In genomic region chr3:88227260-88227659, GRCm38 (mm10) we compare ENCODE assay signal across 16 mouse cellular contexts. TPM values are rescaled to one million over a fixed set of nuclear protein-coding genes. Genes with fewer than 3 reads are reported as not detected.
DNase-seq lines count a peak whose midpoint lies in the region; ATAC-seq and TF ChIP-seq lines count a peak whose summit lies in the region.
"Had no signal": no experiment of that assay in that cellular context is flagged by ENCODE, and none has a peak within 500 bp of the region (broad histone marks: within the 10 kb centered on the region; RNA-seq: fewer than 3 reads in every experiment).

No protein-coding gene starts in this region.

- ATAC-seq in forebrain, embryonic 11.5 days (replicated peaks; ENCODE audit: low FRiP score): no peak
- ATAC-seq in hindbrain, embryonic 12.5 days (ENCODE audit: low FRiP score): no peak
- ATAC-seq in midbrain, embryonic 16.5 days: no peak
- ATAC-seq in frontal cortex, adult (ENCODE audit: low TSS enrichment): no peak
- no peak for ATAC-seq in intestine, embryonic 15.5 days

- no peak overlapping the region for H3K27ac ChIP-seq in ES-E14 (ENCODE audit: insufficient read depth, low read depth, low read length, poor library complexity, severe bottlenecking)
- peak overlapping the region; percentile 77; the same call in 1 of the 2 replicates for H3K27ac ChIP-seq in forebrain, embryonic 11.5 days (ENCODE audit: low read depth, low read length)
- peak overlapping the region; percentile 97 for H3K27ac ChIP-seq in hindbrain, embryonic 12.5 days
- peak overlapping the region; percentile 84 for H3K27ac ChIP-seq in midbrain, embryonic 16.5 days (ENCODE audit: low read length)
- H3K27ac ChIP-seq in intestine, embryonic 15.5 days: no peak overlapping the region
- H3K27ac ChIP-seq: limb, embryonic 13.5 days had no signal

- 36% methylated on average over 4 of the region's 4 CpGs for WGBS in forebrain, embryonic 11.5 days
- WGBS in hindbrain, embryonic 12.5 days: 23% methylated on average over 4 of the region's 4 CpGs
- WGBS in midbrain, embryonic 16.5 days: 43% methylated on average over 4 of the region's 4 CpGs
- WGBS in intestine, embryonic 15.5 days: 39% methylated on average over 4 of the region's 4 CpGs

- no peaks in the 10 kb centered on the region for H3K36me3 ChIP-seq in ES-E14 (ENCODE audit: control insufficient read depth, insufficient read depth, low read length, poor library complexity, severe bottlenecking)
- peaks cover 10% of the 10 kb centered on the region for H3K36me3 ChIP-seq in forebrain, embryonic 11.5 days (ENCODE audit: control insufficient read depth, insufficient read depth, low read length)
- H3K36me3 ChIP-seq in hindbrain, embryonic 12.5 days: peaks cover 43% of the 10 kb centered on the region
- H3K36me3 ChIP-seq in midbrain, embryonic 16.5 days (ENCODE audit: control insufficient read depth, insufficient read depth, low read length): peaks cover 12% of the 10 kb centered on the region
- H3K36me3 ChIP-seq in intestine, embryonic 15.5 days: no peaks in the 10 kb centered on the region
- H3K36me3 ChIP-seq: limb, embryonic 13.5 days had no signal

- H3K4me2 ChIP-seq in forebrain, embryonic 11.5 days (ENCODE audit: low read depth, low read length, severe bottlenecking): no peak overlapping the region
- no peak overlapping the region for H3K4me2 ChIP-seq in hindbrain, embryonic 12.5 days (replicated peaks)
- H3K4me2 ChIP-seq in midbrain, embryonic 16.5 days (ENCODE audit: low read length): no peak overlapping the region
- H3K4me2 ChIP-seq in intestine, embryonic 15.5 days (replicated peaks): no peak overlapping the region
- H3K4me2 ChIP-seq: limb, embryonic 13.5 days had no signal

- in situ Hi-C loops in ES-E14 (cut with MboI; ENCODE audit: low sequenced_read_pairs in 2 of 2, unreplicated experiment in 2 of 2): no loop called here

- H3K4me1 ChIP-seq in ES-E14 (ENCODE audit: control insufficient read depth in 2 of 2, insufficient read depth in 2 of 2, low read length in 2 of 2, poor library complexity in 1 of 2): peaks cover 6 to 24% of the 10 kb centered on the region in 2 experiments; a peak in 3 of 4 replicates
- peaks cover 53% of the 10 kb centered on the region for H3K4me1 ChIP-seq in forebrain, embryonic 11.5 days (replicated peaks; ENCODE audit: control insufficient read depth, insufficient read depth, low read length)
- peaks cover 91% of the 10 kb centered on the region for H3K4me1 ChIP-seq in hindbrain, embryonic 12.5 days
- peaks cover 26% of the 10 kb centered on the region for H3K4me1 ChIP-seq in midbrain, embryonic 16.5 days (ENCODE audit: control insufficient read depth, insufficient read depth, low read length)
- H3K4me1 ChIP-seq in intestine, embryonic 15.5 days (replicated peaks): no peaks in the 10 kb centered on the region

- no peak for DNase-seq in ES-E14 (ENCODE audit: low read depth, low spot score)
- DNase-seq in forebrain, embryonic 11.5 days (ENCODE audit: low spot score): no peak
- DNase-seq in urinary bladder, adult 2 months (ENCODE audit: low spot score): no peak
- DNase-seq: adrenal gland, postnatal 10 days; cerebellum, adult 9-10 months; thymus, postnatal 4 days had no signal

- H3K27me3 ChIP-seq in forebrain, embryonic 11.5 days (ENCODE audit: control insufficient read depth, insufficient read depth, low read length): peaks cover 14% of the 10 kb centered on the region
- H3K27me3 ChIP-seq in hindbrain, embryonic 12.5 days: no peaks in the 10 kb centered on the region
- H3K27me3 ChIP-seq in midbrain, embryonic 16.5 days (ENCODE audit: control insufficient read depth, insufficient read depth, low read depth, low read length): peaks cover 5% of the 10 kb centered on the region
- peaks cover 38% of the 10 kb centered on the region for H3K27me3 ChIP-seq in intestine, embryonic 15.5 days (replicated peaks)

- H3K9me3 ChIP-seq in ES-E14 (ENCODE audit: control insufficient read depth, insufficient read depth, low read depth, low read length): no peaks in the 10 kb centered on the region
- no peaks in the 10 kb centered on the region for H3K9me3 ChIP-seq in forebrain, embryonic 11.5 days (ENCODE audit: control insufficient read depth, low read length)
- no peaks in the 10 kb centered on the region for H3K9me3 ChIP-seq in hindbrain, embryonic 12.5 days (replicated peaks)
- no peaks in the 10 kb centered on the region for H3K9me3 ChIP-seq in midbrain, embryonic 16.5 days (replicated peaks; ENCODE audit: control insufficient read depth, low read length, poor library complexity, severe bottlenecking)
- no peaks in the 10 kb centered on the region for H3K9me3 ChIP-seq in intestine, embryonic 15.5 days
- H3K9me3 ChIP-seq: limb, embryonic 13.5 days had no signal

- no peak overlapping the region for H3K4me3 ChIP-seq in ES-E14 (ENCODE audit: insufficient read depth in 1 of 2, low read depth in 1 of 2, low read length in 2 of 2, poor library complexity in 1 of 2, severe bottlenecking in 1 of 2)
- no peak overlapping the region for H3K4me3 ChIP-seq in forebrain, embryonic 11.5 days (ENCODE audit: low read depth, low read length)
- no peak overlapping the region for H3K4me3 ChIP-seq in hindbrain, embryonic 12.5 days
- H3K4me3 ChIP-seq in midbrain, embryonic 16.5 days (ENCODE audit: low read depth, low read length): no peak overlapping the region
- H3K4me3 ChIP-seq in intestine, embryonic 15.5 days (replicated peaks): no peak overlapping the region
- H3K4me3 ChIP-seq: limb, embryonic 13.5 days had no signal

- no peak overlapping the region for H3K9ac ChIP-seq in ES-E14 (ENCODE audit: insufficient read depth, low read depth, low read length, poor library complexity, severe bottlenecking)
- no peak overlapping the region for H3K9ac ChIP-seq in forebrain, embryonic 11.5 days (ENCODE audit: low read length)
- no peak overlapping the region for H3K9ac ChIP-seq in hindbrain, embryonic 12.5 days
- H3K9ac ChIP-seq in midbrain, embryonic 16.5 days (ENCODE audit: low read depth, low read length): no peak overlapping the region
- no peak overlapping the region for H3K9ac ChIP-seq in intestine, embryonic 15.5 days
- H3K9ac ChIP-seq: limb, embryonic 13.5 days had no signal

TF ChIP-seq in ES-E14, 5 proteins besides CTCF, POLR2A, EP300 and RAD21:
- TF ChIP-seq ZNF384 (IDR thresholded peaks at IDR 0.05; ENCODE audit: low read depth, low read length): peak; percentile 58; the same call in 1 of the 2 replicates
- no peak for TF ChIP-seq HCFC1 (IDR thresholded peaks at IDR 0.05; ENCODE audit: borderline replicate concordance, insufficient read depth, low read length)
- no peak for TF ChIP-seq MAFK (IDR thresholded peaks at IDR 0.05; ENCODE audit: insufficient read depth, low read depth, low read length)

RNA-seq across cellular contexts. Expression of gene Rhbg, which starts 27.2 kb away (rescaled TPM):
- 3.4 and 4.6 TPM in 2 replicates for total RNA-seq in ES-E14 (2012; rRNA removed)
- polyA plus RNA-seq in forebrain, embryonic 11.5 days (2014; fragmentation: Nextera tagmentation; extraction: Ambion mirVana): 0.36 TPM in 1 of 2 replicates, not detected in the other
- polyA plus RNA-seq in hindbrain, embryonic 12.5 days (2016; fragmentation: Nextera tagmentation; extraction: Ambion mirVana): 0.23 and 0.25 TPM in 2 replicates
- 0.18 and 0.21 TPM in 2 replicates for polyA plus RNA-seq in midbrain, embryonic 16.5 days (2015; fragmentation: Nextera tagmentation; extraction: Ambion mirVana)
- 3.9 and 4.8 TPM in 2 replicates for polyA plus RNA-seq in urinary bladder, adult 2 months (2012; rRNA removed)
- 0.59 and 0.69 TPM in 2 replicates for polyA plus RNA-seq in intestine, embryonic 15.5 days (2015; fragmentation: Nextera tagmentation; extraction: Ambion mirVana)
- total RNA-seq: layer of hippocampus, adult 18-20 months; left cerebral cortex, adult 8-10 months; MEL had no signal
- polyA plus RNA-seq: heart, embryonic 14.5 days had no signal

RNA-seq across cellular contexts. Expression of gene Gm38392, which starts 59.8 kb away (rescaled TPM):
- 2.4 and 2.9 TPM in 2 replicates for total RNA-seq in ES-E14 (2012; rRNA removed)
- polyA plus RNA-seq in forebrain, embryonic 11.5 days (2014; fragmentation: Nextera tagmentation; extraction: Ambion mirVana): 0.16 TPM in 1 of 2 replicates, not detected in the other
- 0.22 TPM in 1 of 2 replicates, not detected in the other for polyA plus RNA-seq in hindbrain, embryonic 12.5 days (2016; fragmentation: Nextera tagmentation; extraction: Ambion mirVana)
- polyA plus RNA-seq in midbrain, embryonic 16.5 days (2015; fragmentation: Nextera tagmentation; extraction: Ambion mirVana): 0.16 TPM in 1 of 2 replicates, not detected in the other
- 0.15 and 0.34 TPM in 2 replicates for polyA plus RNA-seq in urinary bladder, adult 2 months (2012; rRNA removed)
- polyA plus RNA-seq in intestine, embryonic 15.5 days (2015; fragmentation: Nextera tagmentation; extraction: Ambion mirVana): 0.15 and 0.42 TPM in 2 replicates
- polyA plus RNA-seq: heart, embryonic 14.5 days; liver, embryonic 16.5 days had no signal

Comparison
In these comparisons a context has a peak if more than half of its experiments do, and no peak if none do; other contexts are left out.
1. H3K27ac ChIP-seq: peak in forebrain, embryonic 11.5 days (single experiment), hindbrain, embryonic 12.5 days (single experiment) and midbrain, embryonic 16.5 days (single experiment); none in ES-E14 (single experiment) and intestine, embryonic 15.5 days (single experiment).